Mouse (Mus musculus) liver, embryonic 12.5 days (tissue): ENCODE results near the gene Sugp1. TPM values are rescaled to one million over a fixed set of nuclear protein-coding genes. Genes with fewer than 3 reads are reported as not detected.

ENCODE experiments used
- ATAC-seq: fragments of 200-750 bp; cut with Nextera tagmentation; 2 replicates; pipeline ENCODE4 v1.8.0; 2017; ENCODE audit warnings: moderate number of reproducible peaks, mild to moderate bottlenecking, moderate library complexity
- H3K27ac ChIP-seq: fragments of 300-500 bp; sonication (generic); 2 replicates; pipeline ENCODE4 v1.5.1; 2016; ENCODE audit warnings: mild to moderate bottlenecking
- H3K27me3 ChIP-seq: fragments of 300-500 bp; sonication (generic); replicated peaks from 2 replicates; pipeline ENCODE4 v1.6.1; 2016; ENCODE audit warnings: mild to moderate bottlenecking, moderate library complexity
- H3K36me3 ChIP-seq: fragments of 300-500 bp; sonication (generic); 2 replicates; pipeline ENCODE4 v1.6.1; 2016; ENCODE audit warnings: mild to moderate bottlenecking, moderate library complexity
- H3K4me1 ChIP-seq: fragments of 300-500 bp; sonication (generic); 2 replicates; pipeline ENCODE4 v1.6.1; 2016
- H3K4me2 ChIP-seq: fragments of 300-500 bp; sonication (generic); 2 replicates; pipeline ENCODE4 v1.6.1; 2016; ENCODE audit warnings: mild to moderate bottlenecking, moderate library complexity
- H3K4me3 ChIP-seq: fragments of 300-500 bp; sonication (generic); 2 replicates; pipeline ENCODE4 v1.5.1; 2016; ENCODE audit warnings: mild to moderate bottlenecking, moderate library complexity
- H3K9ac ChIP-seq: fragments of 300-500 bp; sonication (generic); 2 replicates; pipeline ENCODE4 v1.6.1; 2016; ENCODE audit warnings: mild to moderate bottlenecking, moderate library complexity
- H3K9me3 ChIP-seq: fragments of 300-500 bp; sonication (generic); replicated peaks from 2 replicates; pipeline ENCODE4 v1.6.1; 2016; ENCODE audit warnings: mild to moderate bottlenecking, moderate library complexity
- WGBS: fragments of 180-500 bp; shearing (Covaris S2); methylation state at CpG from one replicate; pipeline ENCODE4 v1.1.7; 2016; ENCODE audit not compliant: insufficient replicate concordance; 5-methylcytosine and 5-hydroxymethylcytosine counted together
- microRNA-seq: library from miRNA; unstranded; fragments of <30 nt; microRNA quantifications from one replicate; pipeline ENCODE4, GENCODE M21; 2017
- polyA plus RNA-seq: library from polyadenylated mRNA; unstranded; fragments of >200 nt; fragmentation: Nextera tagmentation; extraction: Ambion mirVana; gene quantifications from 2 replicates; pipeline ENCODE4 v1.2.1, GENCODE M21; 2016

Sugp1 gene
- polyA plus RNA-seq, 1 experiment from 2014 or later = 26.2 TPM

DNA sequence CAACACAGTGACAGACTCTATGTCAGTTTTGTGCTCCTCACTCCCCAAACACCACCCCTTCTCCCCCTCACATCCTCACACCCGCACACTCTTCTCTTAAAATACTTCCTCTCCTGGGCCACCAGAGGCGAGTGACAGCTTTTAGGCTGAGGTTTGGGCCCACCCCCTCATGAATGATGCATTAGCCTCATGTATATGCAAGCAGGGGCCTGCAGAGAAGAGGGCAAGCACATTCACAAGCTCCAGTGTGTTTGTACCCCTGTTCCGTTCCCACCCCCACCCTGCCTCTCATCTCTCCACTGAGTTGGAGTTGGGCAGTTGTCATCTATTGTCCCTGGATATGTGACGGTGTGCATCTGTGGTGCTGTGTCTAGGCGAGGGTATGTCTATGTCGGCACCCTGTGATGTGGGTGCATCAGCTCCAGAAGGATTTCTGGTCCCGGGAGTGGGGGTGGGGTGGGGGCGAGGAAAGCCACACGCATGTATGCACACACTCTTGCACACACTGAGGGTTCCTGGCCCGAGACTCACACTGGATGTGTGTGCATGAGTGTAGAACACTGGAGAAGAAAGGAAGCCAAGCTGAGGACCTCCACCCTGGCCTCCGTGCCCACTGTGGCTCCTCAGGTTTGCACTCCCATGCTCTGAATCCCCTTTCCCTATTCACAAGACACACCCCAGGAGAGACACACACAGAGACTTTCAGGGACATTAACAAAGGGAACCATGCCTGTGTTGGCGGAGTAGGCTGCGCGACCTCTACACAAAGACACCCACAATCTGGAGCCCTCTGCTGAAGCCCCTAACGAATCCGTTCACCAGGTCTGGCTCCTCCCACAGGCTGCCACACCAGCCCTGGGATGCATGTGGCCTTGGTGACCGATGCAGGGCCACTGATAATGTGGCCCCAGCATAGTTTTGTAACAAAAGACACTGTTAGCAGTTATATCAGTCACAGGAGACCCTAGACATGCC is 76.4 kb downstream of the Sugp1 start:
- no peaks in the 10 kb centered on the region for H3K36me3 ChIP-seq

DNA sequence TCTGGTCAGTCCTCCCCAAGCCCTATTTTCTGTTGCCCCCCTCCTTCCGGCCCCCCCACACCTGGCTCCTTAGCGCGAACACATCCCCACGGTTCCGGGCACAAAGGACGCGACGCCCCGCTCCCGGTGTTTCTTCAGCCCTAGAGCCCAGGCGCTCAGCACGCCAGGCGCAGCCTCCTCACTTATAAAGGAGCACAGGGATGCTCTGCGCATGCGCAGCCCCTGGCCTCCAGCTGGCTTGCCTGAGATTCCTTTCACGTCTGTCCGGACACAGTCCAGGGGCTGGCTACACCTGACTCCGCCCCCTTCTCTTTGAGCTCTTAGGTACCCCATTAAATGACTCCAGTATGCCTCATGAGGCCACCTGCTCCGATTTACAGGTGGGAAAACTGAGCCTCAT is 78.1 kb downstream of the Sugp1 start, which contains the start of gene Ncan:
Ncan (minus strand) TSS at position 207 of the 400 bp plus-strand sequence.
- Histone ChIP-seq H3K27me3 (peaks cover 98% of the 10 kb centered on the region), H3K4me3 (no peak within 1 kb of the TSS), H3K9me3 (no peaks in the 10 kb centered on the region), H3K36me3 (no peaks in the 10 kb centered on the region), H3K27ac (no peak within 1 kb of the TSS), H3K4me1 (0 out of 2 replicates have a peak, but pooled peaks cover 4% of the 10 kb centered on the region), H3K9ac (no peak within 1 kb of the TSS), H3K4me2 (no peak within 1 kb of the TSS)
- ATAC-seq = 0 out of 2 replicates have a peak, but pooled peaks have one; percentile 27
- 6% methylated on average over 19 of the region's 19 CpGs for WGBS

More for the DNA sequence above, 76.4 kb downstream of the Sugp1 start:
- no peak overlapping the region for H3K27ac ChIP-seq
- 0 out of 2 replicates have a peak, but pooled peaks cover 4% of the 10 kb centered on the region for H3K4me1 ChIP-seq
- H3K27me3 ChIP-seq = peaks cover 98% of the 10 kb centered on the region
- no peak overlapping the region for H3K9ac ChIP-seq
- WGBS = 18% methylated on average over 17 of the region's 17 CpGs
- H3K4me2 ChIP-seq = no peak overlapping the region
- no peak for ATAC-seq
- H3K4me3 ChIP-seq = no peak overlapping the region
- H3K9me3 ChIP-seq = no peaks in the 10 kb centered on the region

Small RNA genes lying within 50 kb of the gene (microRNA-seq; reads per million reads assigned to microRNA genes)
- gene Mir7066 = not detected

Other genes with a start within 250 kb of the Sugp1 start
- gene Gmip, start 234.1 kb upstream of the Sugp1 start, polyA plus RNA-seq = 5.4 and 6.6 TPM in 2 replicates
- 0.12 and 0.20 TPM in 2 replicates for gene Lpar2, start 220.4 kb upstream of the Sugp1 start, polyA plus RNA-seq
- gene Pbx4, start 210.3 kb upstream of the Sugp1 start, polyA plus RNA-seq = 3.1 and 3.2 TPM in 2 replicates
- 0.14 and 0.33 TPM in 2 replicates for gene Cilp2, start 155.1 kb upstream of the Sugp1 start, polyA plus RNA-seq
- gene Tssk6, start 140.6 kb upstream of the Sugp1 start, polyA plus RNA-seq = 3.8 and 4.5 TPM in 2 replicates
- gene Ndufa13, start 140.3 kb upstream of the Sugp1 start, polyA plus RNA-seq = 121 and 122 TPM in 2 replicates
- gene Yjefn3, start 140.1 kb upstream of the Sugp1 start, polyA plus RNA-seq = 0.74 and 0.86 TPM in 2 replicates
- 60.2 and 62.6 TPM in 2 replicates for gene Gatad2a, start 46.4 kb upstream of the Sugp1 start, polyA plus RNA-seq
- gene Mau2, start 79 bp upstream of the Sugp1 start, polyA plus RNA-seq = 35.4 and 36.2 TPM in 2 replicates
- gene Tm6sf2, start 30.1 kb downstream of the Sugp1 start, polyA plus RNA-seq = 0.68 and 0.74 TPM in 2 replicates
- 0.12 and 0.26 TPM in 2 replicates for gene Hapln4, start 40.6 kb downstream of the Sugp1 start, polyA plus RNA-seq
- gene Ncan, start 78.1 kb downstream of the Sugp1 start, polyA plus RNA-seq = not detected in 2 replicates
- gene Nr2c2ap, start 88.5 kb downstream of the Sugp1 start, polyA plus RNA-seq = 30.9 and 33.0 TPM in 2 replicates
- gene Rfxank, start 96.3 kb downstream of the Sugp1 start, polyA plus RNA-seq = 9.6 and 9.8 TPM in 2 replicates
- 25.1 and 28.8 TPM in 2 replicates for gene Borcs8, start 96.7 kb downstream of the Sugp1 start, polyA plus RNA-seq
- gene Mef2b, start 96.9 kb downstream of the Sugp1 start, polyA plus RNA-seq = 0.23 and 0.36 TPM in 2 replicates
- 37.7 and 39.4 TPM in 2 replicates for gene Tmem161a, start 129.5 kb downstream of the Sugp1 start, polyA plus RNA-seq
- 6.6 and 8.5 TPM in 2 replicates for gene Slc25a42, start 169.5 kb downstream of the Sugp1 start, polyA plus RNA-seq
- 24.4 and 24.7 TPM in 2 replicates for gene Sugp2, start 191.4 kb downstream of the Sugp1 start, polyA plus RNA-seq
- 23.9 and 24.8 TPM in 2 replicates for gene Armc6, start 191.7 kb downstream of the Sugp1 start, polyA plus RNA-seq
- 19.6 and 21.4 TPM in 2 replicates for gene Homer3, start 240.0 kb downstream of the Sugp1 start, polyA plus RNA-seq